ENCODE assay signal across 9 mouse cellular contexts in genomic region chr1:184235131-184235983, GRCm38 (mm10).
DNase-seq lines count a peak whose midpoint lies in the region; ATAC-seq and TF ChIP-seq lines count a peak whose summit lies in the region.
"Had no signal": no experiment of that assay in that cellular context is flagged by ENCODE, and none has a peak within 500 bp of the region (broad histone marks: within the 10 kb centered on the region; RNA-seq: fewer than 3 reads in every experiment).

No protein-coding gene starts in this region.

- H3K27ac ChIP-seq in bone marrow macrophage, adult 2 months (ENCODE audit: insufficient read depth, low read depth, low read length): no peak overlapping the region
- no peak overlapping the region for H3K27ac ChIP-seq in embryonic facial prominence, embryonic 15.5 days (replicated peaks)
- no peak overlapping the region for H3K27ac ChIP-seq in heart, embryonic 12.5 days (ENCODE audit: poor library complexity, severe bottlenecking)
- H3K27ac ChIP-seq in kidney, embryonic 15.5 days: no peak overlapping the region
- H3K27ac ChIP-seq in limb, embryonic 15.5 days: no peak overlapping the region

- peak overlapping the region; percentile 47 for H3K4me2 ChIP-seq in embryonic facial prominence, embryonic 15.5 days (replicated peaks)
- H3K4me2 ChIP-seq in heart, embryonic 12.5 days: peak overlapping the region; percentile 69
- peak overlapping the region; percentile 64 for H3K4me2 ChIP-seq in kidney, embryonic 15.5 days
- peak overlapping the region; percentile 49 for H3K4me2 ChIP-seq in limb, embryonic 15.5 days

- no peaks in the 10 kb centered on the region for H3K4me1 ChIP-seq in bone marrow macrophage, adult 2 months (ENCODE audit: control insufficient read depth, insufficient read depth, low read length)
- H3K4me1 ChIP-seq in embryonic facial prominence, embryonic 15.5 days: peaks cover 11% of the 10 kb centered on the region
- H3K4me1 ChIP-seq in heart, embryonic 12.5 days (replicated peaks): no peaks in the 10 kb centered on the region
- H3K4me1 ChIP-seq in kidney, embryonic 15.5 days: peaks cover 9% of the 10 kb centered on the region; the same call in 1 of the 2 replicates
- peaks cover 7% of the 10 kb centered on the region for H3K4me1 ChIP-seq in limb, embryonic 15.5 days

- 22% methylated on average over 25 of the region's 25 CpGs for WGBS in embryonic facial prominence, embryonic 15.5 days
- 17% methylated on average over 25 of the region's 25 CpGs for WGBS in heart, embryonic 12.5 days
- 19% methylated on average over 25 of the region's 25 CpGs for WGBS in kidney, embryonic 15.5 days
- WGBS in limb, embryonic 15.5 days: 18% methylated on average over 25 of the region's 25 CpGs

- H3K9me3 ChIP-seq in embryonic facial prominence, embryonic 15.5 days (replicated peaks): no peaks in the 10 kb centered on the region
- H3K9me3 ChIP-seq in heart, embryonic 12.5 days (replicated peaks): no peaks in the 10 kb centered on the region
- H3K9me3 ChIP-seq in kidney, embryonic 15.5 days (replicated peaks): no peaks in the 10 kb centered on the region
- no peaks in the 10 kb centered on the region for H3K9me3 ChIP-seq in limb, embryonic 15.5 days

- peak; percentile 66 for DNase-seq in 3T3-L1 (ENCODE audit: low read depth, low spot score)
- DNase-seq in naive thymus-derived CD4-positive, alpha-beta T cell, adult 2 months (ENCODE audit: low read depth): peak; percentile 73
- peak; percentile 31 to 71 for DNase-seq in spleen, postnatal 4 days (ENCODE audit: low spot score in 2 of 2)

- no peak overlapping the region for H3K9ac ChIP-seq in embryonic facial prominence, embryonic 15.5 days
- peak overlapping the region; percentile 61; the same call in 1 of the 2 replicates for H3K9ac ChIP-seq in heart, embryonic 12.5 days
- H3K9ac ChIP-seq in kidney, embryonic 15.5 days: no peak overlapping the region
- 0 out of 2 replicates have a peak overlapping the region, but pooled peaks have one; percentile 8 for H3K9ac ChIP-seq in limb, embryonic 15.5 days

- peak; percentile 90 for TF ChIP-seq CTCF in bone marrow macrophage, adult 2 months (IDR thresholded peaks at IDR 0.05; ENCODE audit: low read depth, low read length)

- ATAC-seq in embryonic facial prominence, embryonic 15.5 days (ENCODE audit: insufficient number of reproducible peaks, low FRiP score, low TSS enrichment, low read depth): peak; percentile 51; the same call in 1 of the 2 replicates
- ATAC-seq in heart, embryonic 12.5 days (ENCODE audit: insufficient number of reproducible peaks, low FRiP score): peak; percentile 25; the same call in 1 of the 2 replicates
- no peak; the same call in 1 of the 2 replicates for ATAC-seq in kidney, embryonic 15.5 days (replicated peaks; ENCODE audit: low FRiP score)
- ATAC-seq in limb, embryonic 15.5 days (ENCODE audit: insufficient number of reproducible peaks, low FRiP score, low TSS enrichment, low read depth): no peak

- TF ChIP-seq POLR2A in bone marrow macrophage, adult 2 months (IDR thresholded peaks at IDR 0.05; ENCODE audit: borderline replicate concordance, low read depth, low read length): no peak

- peaks cover 14% of the 10 kb centered on the region for H3K27me3 ChIP-seq in embryonic facial prominence, embryonic 15.5 days
- H3K27me3 ChIP-seq in heart, embryonic 12.5 days (replicated peaks): 0 out of 2 replicates have a peak, but pooled peaks cover 12% of the 10 kb centered on the region
- peaks cover 7% of the 10 kb centered on the region; the same call in 1 of the 2 replicates for H3K27me3 ChIP-seq in kidney, embryonic 15.5 days
- H3K27me3 ChIP-seq in limb, embryonic 15.5 days: peaks cover 9% of the 10 kb centered on the region; the same call in 1 of the 2 replicates

- H3K36me3 ChIP-seq in embryonic facial prominence, embryonic 15.5 days: no peaks in the 10 kb centered on the region
- H3K36me3 ChIP-seq in heart, embryonic 12.5 days: no peaks in the 10 kb centered on the region
- no peaks in the 10 kb centered on the region for H3K36me3 ChIP-seq in kidney, embryonic 15.5 days
- no peaks in the 10 kb centered on the region for H3K36me3 ChIP-seq in limb, embryonic 15.5 days
- H3K36me3 ChIP-seq: G1E had no signal

- H3K4me3 ChIP-seq in bone marrow macrophage, adult 2 months (ENCODE audit: insufficient read depth, low read length): no peak overlapping the region; the same call in 1 of the 2 replicates
- H3K4me3 ChIP-seq in embryonic facial prominence, embryonic 15.5 days (replicated peaks): peak overlapping the region; percentile 28
- peak overlapping the region; percentile 31 for H3K4me3 ChIP-seq in heart, embryonic 12.5 days
- H3K4me3 ChIP-seq in kidney, embryonic 15.5 days (replicated peaks): peak overlapping the region; percentile 35
- H3K4me3 ChIP-seq in limb, embryonic 15.5 days: peak overlapping the region; percentile 28

Comparison
In these comparisons a context has a peak if more than half of its experiments do, and no peak if none do; other contexts are left out.
1. ATAC-seq: peak in embryonic facial prominence, embryonic 15.5 days (single experiment) and heart, embryonic 12.5 days (single experiment); none in kidney, embryonic 15.5 days (single experiment) and limb, embryonic 15.5 days (single experiment).
2. H3K9ac ChIP-seq: peak in heart, embryonic 12.5 days (single experiment) and limb, embryonic 15.5 days (single experiment); none in embryonic facial prominence, embryonic 15.5 days (single experiment) and kidney, embryonic 15.5 days (single experiment).
3. Peak in every context shown above with its lines, with median percentiles within 50 percentile points of each other: DNase-seq and H3K4me2 ChIP-seq.